Mouse (Mus musculus): ENCODE results near the gene Efs.

GRCm38 (mm10) chr14:54941024-54941978, 15.4 kb upstream of the Efs start:
- TF ChIP-seq CTCF (IDR thresholded peaks at IDR 0.05; ENCODE audit: borderline replicate concordance, control insufficient read depth, extremely low read depth, insufficient read depth, low read length, poor library complexity) (no peak), POLR2A (IDR thresholded peaks at IDR 0.05; ENCODE audit: control insufficient read depth, extremely low read depth, insufficient read depth, low read length, poor library complexity) (no peak)
